Mouse (Mus musculus) 3134 (cell line): ENCODE results near the gene Abcg8.
A peak's percentile ranks its signal among the peaks of the same experiment; 100 is the strongest.

Experiments
- DNase-seq: peaks from one replicate; pipeline ENCODE4 v3.0.0-alpha.2; 2011; ENCODE audit warnings: low spot score; ENCODE audit not compliant: insufficient read length; ENCODE audit errors: extremely low read depth

Gene Abcg8

DNA sequence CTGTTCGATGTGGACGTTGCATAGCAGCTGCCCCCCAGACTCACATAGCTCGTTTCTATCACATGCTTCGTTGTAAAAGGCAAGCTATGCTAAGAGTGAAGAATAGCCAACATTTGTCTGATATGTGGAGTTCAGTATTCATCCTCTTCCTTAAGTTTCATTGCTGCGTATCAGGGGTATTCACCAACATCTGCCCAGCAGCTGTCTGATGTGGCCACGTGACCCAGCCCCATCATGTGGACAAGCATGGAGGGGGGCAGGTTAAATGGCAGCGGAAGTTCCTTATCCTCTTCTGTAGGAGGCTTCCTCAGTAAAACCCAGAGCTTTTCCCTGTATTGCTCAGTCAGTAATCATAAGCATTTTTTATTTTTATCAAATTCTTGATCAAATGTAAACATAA is 18.3 kb upstream of the Abcg8 start:
- no peak for DNase-seq

DNA sequence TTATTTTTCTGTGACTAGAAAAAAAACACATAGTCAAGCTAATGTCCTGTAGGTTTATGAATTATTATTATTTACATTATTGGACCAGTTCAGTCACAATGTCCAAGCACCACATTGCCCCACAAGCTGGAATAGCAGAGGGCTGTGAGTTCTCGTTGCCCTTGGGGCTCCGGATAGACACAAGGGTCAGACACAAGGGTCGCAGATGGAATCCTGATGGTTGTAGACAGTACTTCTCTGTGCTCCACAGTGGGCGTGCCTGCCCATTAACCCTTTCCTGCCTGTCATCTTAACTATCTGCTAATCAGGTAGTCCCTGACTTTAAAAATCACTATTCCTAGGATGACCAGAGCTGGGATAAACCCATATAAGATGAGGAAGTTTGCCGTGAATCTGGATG is 17.9 kb upstream of the Abcg8 start:
- DNase-seq = no peak

DNA sequence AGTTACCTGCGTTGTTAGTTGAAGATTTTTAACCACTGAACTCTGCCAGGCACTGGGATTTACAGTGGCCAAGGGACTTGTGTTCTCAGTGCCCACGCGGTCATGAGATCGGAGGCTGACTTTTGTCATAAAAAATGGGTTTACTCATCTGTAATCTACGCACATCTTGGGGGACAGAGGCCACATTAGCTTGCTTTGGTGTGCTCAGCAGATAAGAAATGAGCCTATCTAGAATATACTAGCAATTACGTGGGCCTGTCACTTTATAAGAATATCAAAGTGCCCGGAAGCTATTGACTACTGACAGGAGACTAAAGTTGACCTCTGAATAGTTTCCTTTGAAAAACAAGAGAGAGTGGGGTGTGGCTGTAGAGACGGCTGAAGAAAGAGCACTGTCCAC is 17.2 kb upstream of the Abcg8 start:
- no peak for DNase-seq

DNA sequence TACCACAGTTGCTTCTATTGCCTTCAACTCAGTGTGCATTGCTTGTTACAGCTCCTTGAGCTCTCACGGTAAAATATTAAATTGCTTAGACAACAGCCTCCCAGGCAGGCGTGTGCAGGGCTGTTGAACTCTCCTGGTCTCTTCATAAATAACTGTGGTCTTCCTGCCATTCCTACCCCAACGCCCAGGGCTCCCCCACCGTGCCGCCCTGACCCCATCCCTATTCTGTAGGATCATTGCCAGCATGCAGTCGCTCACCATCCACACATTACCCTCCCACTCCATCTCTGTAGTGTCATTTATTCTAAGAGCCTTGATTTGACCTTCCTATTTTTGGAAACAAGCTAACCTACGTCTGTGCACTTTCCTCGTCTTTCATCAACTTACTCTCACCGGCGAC is 11.0 kb upstream of the Abcg8 start:
- DNase-seq = no peak

DNA sequence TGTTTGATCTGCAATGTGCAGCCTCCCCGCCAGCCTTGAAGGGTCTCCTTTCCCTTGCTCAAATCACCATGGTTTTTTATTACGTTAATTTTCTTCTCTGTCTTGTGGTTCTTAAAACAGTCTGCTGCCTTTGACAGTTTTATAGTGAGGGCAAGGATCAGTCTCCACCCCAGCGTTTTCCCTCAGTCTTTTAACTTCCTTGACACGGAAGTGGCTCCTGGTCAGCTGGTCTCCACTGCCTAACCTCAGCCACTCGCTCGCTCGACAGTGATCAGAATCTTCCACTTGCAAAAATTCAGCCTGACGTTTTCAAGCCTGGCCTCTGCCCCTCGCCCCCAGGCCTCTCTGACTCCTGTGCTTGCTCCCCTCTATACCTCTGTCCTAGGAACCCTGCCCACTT is 10.4 kb upstream of the Abcg8 start:
- no peak for DNase-seq

DNA sequence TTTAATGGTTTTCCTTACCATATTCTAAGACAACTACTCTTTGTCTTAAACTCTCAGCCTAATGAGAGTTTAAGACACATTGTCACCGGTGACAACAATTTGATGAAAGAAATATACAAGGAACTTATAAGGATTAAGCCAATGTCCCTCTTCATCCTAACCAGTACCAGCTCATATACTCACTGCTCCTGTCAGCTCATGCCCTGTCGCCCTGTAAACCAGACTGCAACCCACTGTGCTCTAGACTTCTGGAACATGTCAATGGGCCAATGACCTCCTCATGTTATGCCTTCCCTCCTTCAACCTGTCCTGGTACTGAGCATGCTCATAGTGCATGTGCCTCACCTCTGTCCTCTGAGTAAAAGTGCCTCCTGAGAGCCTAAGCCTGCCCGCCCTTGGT is 8.3 kb upstream of the Abcg8 start:
- no peak for DNase-seq

DNA sequence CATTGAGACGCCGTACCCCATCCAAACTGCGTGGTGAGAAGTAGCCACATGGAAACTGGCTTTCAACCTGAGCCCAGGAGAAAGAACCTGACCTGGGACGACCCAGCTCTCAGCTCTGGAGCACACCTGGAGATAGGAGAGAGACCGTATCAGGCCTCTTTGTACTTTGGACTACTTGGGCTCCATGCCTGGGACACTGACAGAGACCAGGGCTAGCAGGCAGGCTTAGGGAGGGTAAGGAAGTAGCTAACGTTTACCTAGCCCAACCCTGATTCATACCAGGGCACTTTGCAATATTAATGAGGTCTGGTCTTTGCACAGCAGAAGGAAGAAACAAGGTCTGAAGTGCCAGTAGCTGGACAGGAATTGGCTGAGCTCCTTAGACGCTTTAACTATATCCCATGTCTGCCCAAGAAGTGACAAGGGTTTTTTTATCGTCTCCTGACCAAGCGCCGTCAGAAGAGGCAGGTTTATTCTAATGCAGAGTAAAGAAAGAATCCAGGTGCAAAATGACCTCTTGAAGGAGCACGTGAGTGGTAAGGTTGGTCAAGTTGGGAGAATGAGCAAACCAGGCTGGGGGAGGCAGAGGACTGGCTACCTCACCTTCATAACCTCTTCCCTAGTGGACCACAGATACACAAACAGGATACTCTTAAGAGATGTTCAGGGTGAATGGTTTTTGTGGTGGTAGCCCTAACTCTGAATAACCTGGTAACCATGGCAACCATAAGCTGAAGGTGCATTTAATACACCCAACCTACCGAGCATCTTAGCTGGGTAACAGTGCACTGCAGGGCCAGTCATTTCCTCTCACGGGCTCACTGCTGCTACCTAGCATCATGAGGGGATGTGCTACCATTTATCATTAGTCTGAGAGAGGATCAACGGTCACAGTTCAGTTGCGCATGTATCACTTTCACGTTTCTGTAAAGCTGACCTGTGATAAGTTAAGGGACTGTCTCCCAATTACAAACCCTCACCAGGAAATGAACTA is 3.4 kb upstream of the Abcg8 start:
- DNase-seq = no peak

DNA sequence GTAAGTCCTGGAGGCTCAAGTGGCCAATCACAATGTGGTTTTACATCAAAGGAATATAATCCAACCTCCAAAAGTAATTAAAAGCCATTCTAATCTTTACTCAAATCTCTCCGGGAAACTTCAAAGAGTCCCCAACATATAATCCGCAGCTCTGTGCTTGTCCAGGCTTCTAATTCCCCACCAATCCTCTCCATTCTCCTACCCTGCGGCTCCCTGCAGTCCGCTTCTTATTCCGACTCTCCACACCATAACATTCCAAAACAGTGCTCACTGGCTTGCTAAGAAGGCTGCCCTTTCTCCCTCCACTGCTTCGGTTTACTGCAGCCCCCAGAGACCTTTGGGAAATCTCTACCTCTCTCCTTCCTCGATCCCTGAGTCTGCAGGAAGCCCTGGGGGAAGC is 2.1 kb upstream of the Abcg8 start:
- no peak for DNase-seq

DNA sequence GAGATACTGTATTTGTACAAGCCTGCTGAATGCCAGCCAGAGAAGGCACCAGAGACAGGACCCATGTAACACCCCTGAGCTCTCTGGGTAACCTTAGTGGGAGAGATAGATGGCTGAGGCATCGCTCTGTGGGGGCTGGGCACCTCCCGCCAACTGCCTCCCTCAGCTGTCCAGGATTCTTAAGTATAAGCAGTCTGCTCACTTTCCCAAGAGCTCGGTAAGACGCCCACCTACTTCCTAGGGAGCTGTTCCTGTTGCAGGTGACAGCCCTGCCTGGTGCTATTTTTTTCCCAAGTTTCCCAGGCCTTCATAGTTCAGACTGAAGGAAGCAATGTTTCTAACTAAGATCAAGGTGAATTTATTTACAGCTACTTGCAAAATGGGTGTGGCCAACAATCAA is 898 bp upstream of the Abcg8 start:
- no peak for DNase-seq

DNA sequence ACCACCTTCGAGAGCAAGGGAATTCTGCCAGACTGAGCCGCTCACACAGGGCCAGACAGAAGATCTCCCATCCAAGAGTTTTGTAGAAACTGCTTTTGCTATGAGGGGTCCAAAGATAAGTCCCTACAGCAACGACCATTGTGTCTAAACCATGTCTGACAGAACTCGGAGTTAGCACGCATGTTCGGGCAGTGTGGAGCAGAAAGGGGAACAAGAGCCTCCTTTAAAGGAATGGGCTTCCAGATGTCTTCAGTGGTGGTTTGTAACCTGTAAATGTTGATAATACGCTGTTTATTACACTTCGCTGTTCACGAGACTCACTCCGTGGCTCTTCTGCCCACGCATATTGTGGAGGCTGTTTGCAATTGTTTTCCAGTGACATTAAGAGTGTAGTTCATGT is 1.5 kb downstream of the Abcg8 start:
- DNase-seq = no peak

DNA sequence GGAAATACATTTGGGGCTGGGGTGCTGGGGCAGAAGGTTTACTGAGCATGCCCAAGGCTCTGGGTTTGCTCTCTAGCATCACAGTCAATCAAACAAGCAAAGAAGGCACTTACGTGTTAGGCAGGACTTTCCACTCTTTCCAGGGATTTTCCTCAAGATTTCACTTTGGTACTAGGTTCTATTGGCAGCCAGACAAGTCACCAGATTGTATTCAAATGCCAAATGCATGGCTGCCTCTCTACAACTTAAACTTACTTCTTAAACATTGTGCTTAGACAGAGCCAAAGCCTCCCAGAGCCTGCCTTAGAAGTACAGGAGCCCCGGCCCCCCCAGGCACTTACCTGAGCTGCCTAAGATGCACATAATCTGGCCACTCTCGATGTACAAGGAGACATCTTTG is 5.6 kb downstream of the Abcg8 start:
- DNase-seq = no peak

DNA sequence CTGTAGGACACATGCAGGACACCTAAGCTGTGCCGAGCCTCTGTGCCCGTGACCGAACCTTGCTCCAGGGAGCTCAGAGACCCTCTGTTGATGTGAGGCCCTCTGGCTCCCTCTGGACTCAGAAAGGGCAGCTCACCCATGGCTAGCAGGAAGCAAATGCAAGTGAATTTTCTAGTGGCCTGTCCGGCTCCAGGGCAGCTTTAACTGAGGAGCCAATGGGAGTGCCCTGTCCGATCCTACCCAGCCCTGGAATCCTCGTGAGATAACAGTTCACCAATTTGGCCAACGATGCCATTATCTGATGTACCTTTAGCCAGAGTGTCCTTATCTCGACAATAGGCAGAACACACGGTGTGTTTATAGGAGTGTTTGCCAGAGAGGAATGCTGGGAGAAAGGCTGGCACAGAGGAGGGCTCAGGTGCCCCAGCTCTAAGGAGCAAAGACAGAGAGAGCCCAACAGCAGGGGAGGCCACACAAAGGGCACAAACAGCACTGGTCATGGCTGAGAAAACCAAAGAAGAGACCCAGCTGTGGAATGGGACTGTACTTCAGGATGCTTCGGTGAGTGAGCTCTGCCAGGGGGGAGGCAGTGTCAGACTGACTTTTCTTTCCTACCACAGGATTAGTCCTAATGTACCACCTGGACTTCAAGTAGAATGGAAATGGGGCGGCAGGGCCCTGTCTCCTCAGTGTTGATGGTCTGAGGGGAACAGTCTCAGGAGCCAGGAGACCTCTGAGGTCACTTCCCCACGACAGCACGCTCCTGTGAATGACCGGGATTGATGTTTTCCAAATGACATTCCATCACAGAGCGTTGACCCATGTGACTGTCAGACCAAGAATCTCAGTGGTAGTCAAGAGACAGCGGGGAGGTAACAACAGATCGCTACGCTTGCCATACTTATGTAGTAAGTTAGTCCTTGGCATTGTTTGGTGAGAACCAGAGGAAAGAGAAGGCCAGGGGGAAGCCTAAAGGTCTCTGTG is 6.9 kb downstream of the Abcg8 start, which contains the start of gene Abcg5:
Gene Abcg5, minus strand, starts transcription at position 278 of the 984 bp plus-strand sequence.
- DNase-seq = no peak

DNA sequence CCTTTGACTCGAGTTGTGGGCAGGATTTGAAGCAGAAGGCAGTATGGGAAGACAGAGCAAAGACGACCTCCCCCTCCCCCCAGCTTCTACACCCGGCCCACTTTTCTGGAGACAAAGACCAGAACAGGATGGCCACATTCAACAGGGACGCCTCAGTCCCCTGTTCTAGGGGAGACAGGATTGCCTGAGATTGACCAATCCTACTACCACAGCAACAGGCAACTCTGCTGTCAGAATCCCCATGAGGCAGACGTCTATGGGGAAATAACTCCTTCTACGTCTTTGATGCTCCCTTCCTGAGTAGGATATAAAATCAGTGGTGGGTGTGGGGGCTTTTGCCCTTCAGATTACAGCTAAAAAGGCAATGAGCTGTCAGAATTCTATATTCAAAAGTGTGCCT is 8.2 kb downstream of the Abcg8 start:
- no peak for DNase-seq

DNA sequence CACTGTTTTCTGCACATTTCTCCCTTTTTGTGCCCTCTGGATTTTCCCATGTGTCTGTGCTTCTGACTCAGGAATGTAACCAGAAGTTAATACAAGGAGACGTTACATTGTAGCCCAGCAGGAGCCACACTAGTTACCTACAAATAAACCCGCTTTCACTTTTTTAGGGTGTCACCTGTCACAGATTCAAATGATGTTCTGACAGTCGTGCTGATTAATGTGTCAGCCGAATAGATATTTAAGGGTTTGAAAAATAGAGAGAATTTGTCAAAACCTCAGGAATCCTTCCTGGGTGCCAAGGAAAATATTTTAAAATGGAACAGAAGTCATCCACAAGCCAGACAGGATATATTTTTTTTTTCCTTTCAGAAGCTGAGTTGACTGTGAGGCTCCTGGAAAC is 9.2 kb downstream of the Abcg8 start:
- no peak for DNase-seq

DNA sequence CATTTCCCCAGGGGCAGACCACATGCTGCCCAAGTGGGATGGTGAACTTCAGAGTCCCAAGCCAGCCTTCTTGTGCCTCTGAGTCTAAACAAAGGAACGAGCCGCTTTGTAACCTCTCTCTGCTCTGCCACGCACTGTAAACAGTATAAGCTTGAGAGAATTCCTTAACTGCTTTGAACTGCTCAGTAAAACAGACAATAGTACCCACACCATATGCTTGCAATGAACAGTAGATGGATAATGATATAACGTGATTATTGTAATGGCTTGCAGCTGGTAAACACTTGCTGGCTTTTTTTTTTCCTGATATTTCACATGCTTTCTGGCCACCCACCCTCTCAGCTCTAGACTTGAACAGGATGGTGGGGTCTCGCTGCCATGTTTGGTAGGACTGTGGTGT is 11.9 kb downstream of the Abcg8 start:
- no peak for DNase-seq

DNA sequence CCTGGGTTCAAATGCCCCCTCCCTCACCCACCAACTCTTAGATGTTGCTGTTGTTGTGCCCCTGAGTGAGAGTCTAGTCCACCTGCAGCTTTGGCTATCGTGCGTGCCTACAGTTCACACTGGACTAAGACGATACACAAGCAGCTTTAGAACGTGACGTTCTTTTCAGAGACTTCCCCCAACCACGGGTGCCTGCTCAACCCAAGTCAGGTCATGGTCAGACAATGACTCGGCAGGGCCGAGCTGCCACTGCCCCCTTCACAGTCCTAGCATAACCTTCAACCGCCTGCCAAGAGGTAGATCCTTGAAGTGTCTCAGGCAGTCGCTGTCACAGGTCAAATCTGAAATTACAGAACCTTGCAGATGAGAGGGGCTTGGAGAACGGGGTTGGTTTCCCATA is 12.7 kb downstream of the Abcg8 start:
- DNase-seq = no peak

DNA sequence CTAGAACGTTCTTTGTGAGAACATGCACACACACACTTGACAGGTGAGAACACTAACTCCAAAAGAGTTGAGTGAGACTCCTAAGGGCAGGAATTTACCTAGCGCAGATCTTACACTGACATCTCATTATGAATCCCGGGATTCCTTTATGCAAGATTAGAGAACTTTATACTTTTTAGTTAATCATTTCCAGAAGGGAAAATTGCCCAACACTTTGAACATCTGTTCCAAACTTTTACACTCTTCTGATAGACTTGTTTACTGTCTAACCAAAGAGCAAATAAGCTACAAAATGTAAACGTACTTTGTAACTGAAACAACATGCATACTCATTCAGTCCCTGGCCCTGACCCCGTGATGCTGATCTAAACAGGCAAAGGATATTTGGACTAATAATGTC is 13.2 kb downstream of the Abcg8 start:
- DNase-seq = no peak

DNA sequence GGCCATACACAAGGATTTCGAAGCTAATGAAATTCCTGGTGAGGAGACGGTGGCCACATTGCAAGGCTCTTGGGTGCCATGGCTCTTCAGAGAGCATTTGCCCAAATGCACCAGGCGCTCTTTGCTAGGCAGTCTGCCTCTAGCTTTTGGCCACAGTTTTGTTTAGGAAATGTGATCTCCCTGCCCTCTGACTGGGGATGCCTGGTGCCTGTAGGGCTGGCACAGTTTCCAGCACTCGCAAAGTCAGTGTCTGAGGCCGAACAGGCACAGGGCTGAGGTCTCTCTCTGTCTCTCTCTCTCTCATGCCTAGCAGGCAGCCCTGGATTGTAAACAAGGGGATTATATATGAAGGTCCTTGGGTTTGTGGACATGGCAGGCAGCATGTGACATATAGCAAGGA is 14.0 kb downstream of the Abcg8 start:
- DNase-seq = no peak

DNA sequence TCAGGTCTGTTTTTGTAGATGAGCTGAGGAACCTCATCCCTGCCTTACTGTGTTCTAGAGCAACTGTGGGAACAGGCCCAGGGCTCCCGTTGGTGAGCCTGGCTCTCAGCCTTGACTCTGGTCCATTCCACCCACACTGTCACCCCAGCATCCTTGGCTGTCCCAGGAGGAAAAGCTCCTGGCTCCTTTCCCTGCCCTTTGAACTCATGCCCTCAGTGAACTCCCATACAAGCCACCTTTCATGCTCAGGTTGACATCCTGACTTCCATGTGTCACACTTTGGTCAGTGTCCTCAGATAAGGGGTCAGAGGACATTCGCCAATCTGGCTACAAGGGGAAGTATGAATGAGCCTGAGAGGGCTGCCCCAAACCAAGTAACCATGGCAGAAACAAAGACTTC is 17.6 kb downstream of the Abcg8 start:
- DNase-seq = no peak

DNA sequence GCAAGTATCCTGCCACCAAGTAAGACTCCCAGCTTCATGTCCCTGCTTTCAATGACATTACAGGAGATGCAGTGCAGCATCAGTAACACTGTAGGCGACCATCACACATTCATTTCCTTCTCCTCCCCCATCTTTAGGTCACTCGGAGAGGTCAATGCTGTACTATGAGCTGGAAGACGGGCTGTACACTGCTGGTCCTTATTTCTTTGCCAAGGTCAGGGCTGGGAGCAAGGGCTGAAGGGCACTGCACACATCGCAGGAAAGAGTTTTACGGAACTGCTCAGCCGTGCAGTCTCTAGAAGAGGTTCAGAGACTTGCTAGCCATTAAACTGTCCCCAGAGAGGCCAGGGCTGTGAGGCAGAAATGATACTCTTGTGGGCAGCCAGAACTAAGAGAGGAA is 20.4 kb downstream of the Abcg8 start:
- DNase-seq = no peak

DNA sequence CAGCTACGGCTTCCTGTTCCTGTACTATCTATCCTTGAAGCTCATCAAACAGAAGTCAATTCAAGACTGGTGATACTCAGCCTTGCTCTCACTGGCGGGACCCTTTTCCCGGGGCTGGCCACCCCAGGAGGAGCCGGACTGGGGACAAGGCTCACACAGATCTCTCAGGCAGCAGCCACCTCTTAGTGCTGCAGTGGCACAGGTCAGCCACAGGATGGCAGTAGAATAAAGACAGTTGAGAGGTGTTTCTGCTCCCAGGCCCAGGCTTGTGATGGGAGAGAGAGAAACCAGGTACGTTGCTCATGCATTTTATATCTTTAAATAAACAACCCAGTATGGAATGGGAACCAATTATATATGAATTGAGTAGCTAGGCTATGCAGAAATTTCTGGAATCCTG is 22.6 kb downstream of the Abcg8 start:
- peak; percentile 32 for DNase-seq
